Mouse (Mus musculus) heart, adult 18-20 months (tissue): ENCODE results near the gene Gm38392. TPM values are rescaled to one million over a fixed set of nuclear protein-coding genes. Genes with fewer than 3 reads are reported as not detected.
"Not testable (repeated sequence)": the region's sequence is repeated elsewhere in the genome, so short reads cannot be mapped to it uniquely, and the experiment has no call there.

Source experiments
- DNase-seq, 2 experiments: peaks; one replicate each; pipeline ENCODE4 v3.0.0; 2021 to 2022; ENCODE audit warnings: mixed read lengths in 1 of 2
- long read RNA-seq, 2 experiments: library from polyadenylated mRNA; stranded (forward); transcript quantifications; one replicate each; pipeline ENCODE4 v2.0.0; 2021
- total RNA-seq, 2 experiments: library from RNA; stranded (reverse); gene quantifications; 2 replicates each; pipeline ENCODE4 v1.2.3; 2021

The Gm38392 gene
- total RNA-seq, result under 1 TPM; 0.30 to 0.33 TPM
- long read RNA-seq, experiment 1, result 0 reads
- long read RNA-seq, experiment 2, result 0 reads

DNA sequence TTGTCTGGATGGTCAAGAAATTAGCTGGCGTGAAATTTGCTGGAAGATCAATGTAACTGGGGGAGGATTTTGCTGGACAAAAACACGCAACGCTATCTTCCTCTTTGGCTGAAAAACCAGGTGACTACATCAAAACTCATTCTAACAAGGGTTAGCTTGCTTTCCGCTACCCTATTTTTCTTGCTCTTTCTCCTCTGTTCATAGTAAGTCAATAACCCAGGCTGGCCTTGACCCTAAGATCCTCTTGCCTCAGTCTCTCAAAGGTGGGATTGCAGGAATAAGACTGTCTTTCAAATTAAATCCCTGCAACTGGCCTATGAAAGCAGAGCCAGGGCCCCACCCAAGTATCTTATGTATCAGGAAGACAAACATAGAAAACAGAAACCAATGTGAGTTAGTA, at the start of gene Gm38392:
Gene Gm38392, minus strand, starts transcription at position 101 of the 400 bp plus-strand sequence.
- no peak for DNase-seq

DNA sequence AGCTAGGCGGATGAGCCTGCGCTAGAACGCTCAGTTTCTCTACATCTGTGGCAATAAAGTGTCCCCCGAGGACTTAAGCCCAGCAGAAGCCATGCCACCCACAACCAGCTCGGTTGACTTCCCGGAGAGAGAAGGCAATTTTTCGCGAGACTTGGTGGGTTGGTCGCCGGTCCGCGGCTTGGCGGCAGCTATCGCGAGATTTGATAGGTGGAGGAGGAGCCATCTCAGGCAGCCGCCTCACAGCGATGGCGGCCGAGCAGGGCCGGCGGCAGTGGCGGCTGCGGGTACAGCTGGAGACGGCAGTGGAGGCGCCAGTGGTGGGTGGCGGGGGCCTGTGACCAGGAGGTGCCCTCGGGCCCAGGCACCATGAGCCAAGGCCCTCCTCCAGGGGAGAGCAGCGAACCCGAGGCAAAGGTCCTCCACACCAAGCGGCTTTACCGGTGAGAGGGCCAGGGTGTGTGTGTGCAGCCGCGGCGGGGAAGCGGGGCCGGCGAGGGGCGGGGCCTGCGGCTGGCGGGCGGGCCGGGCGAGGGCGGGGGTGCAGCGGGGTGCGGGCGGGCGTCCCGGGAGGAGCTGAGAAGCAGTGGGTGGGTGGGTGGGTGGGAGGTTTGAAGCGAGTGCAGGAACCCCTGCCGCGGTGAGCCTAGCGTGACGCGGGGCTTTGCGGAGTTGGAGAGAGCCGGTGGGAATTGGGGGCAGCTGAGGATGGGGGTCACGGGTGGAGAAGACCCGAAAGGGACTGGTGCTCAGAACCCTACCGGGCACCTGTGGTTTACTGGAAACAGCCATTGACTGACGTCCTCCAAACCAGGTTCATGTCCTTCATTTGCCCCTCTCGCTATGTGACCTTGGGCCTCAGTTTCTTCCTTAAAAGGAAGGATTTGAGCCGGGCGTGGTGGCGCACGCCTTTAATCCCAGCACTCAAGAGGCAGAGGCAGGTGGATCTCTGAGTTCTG, 49.3 kb upstream of the Gm38392 start, which contains the start of the genes Tmem79 and Smg5:
Gene Tmem79, minus strand, starts transcription at position 91 of the 956 bp plus-strand sequence.
Gene Smg5, plus strand, starts transcription at position 203 of the 956 bp plus-strand sequence.
- peak; percentile 98 for DNase-seq

DNA sequence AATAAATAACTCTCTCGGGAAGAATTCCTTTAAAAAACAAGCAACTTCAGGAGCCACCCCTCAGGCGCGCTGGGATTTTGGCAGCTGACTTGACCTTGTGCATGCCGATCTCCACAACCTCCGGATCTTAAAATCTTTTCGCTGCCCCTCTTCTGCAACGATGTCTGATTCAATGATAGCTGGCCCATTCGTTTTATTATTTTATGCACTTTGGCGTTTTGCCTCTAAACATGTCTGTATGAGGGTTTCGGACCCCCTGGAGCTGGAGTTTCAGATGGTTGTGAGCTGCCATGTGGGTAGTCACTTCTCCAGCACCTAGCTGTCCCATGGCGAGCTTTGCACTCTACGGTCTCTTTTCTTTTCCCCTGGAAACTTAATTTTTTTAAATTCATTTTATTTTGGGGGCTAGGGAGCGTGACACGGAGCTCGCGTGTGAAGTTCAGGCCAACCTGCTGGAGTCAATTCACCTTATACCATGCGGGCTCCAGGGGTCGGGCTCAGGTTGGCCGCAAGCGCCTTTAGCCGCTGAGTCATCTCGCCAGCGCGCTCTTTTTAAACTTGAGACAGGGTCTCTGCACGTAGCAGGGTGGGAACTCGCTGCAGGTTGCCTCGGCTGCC, 48.5 kb upstream of the Gm38392 start:
- peak in 1 of 2 experiments; percentile 58 for DNase-seq

DNA sequence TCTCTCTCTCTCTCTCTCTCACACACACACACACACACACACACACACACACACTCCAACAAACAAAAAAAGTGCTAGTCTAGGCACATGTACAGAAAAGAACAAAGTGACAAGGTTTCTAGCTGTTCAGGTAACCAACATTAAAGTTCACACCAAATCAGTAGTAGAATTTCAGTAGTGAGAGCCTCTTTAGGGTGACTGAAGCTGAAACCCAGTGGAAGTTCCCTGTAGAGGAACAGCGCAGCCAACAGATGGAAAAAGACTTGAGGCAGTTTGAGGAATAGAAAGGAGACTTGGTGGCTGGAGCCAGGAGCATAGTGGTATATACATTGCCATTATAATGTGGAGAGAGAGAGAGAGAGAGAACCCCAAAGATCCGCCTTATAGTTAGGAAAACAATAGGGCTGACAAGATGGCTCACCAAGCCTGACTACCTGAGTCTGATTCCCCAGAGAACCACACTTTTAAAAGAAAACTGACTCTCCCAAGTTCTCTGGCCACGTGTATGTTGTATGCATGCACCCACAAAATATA, 48.0 kb upstream of the Gm38392 start:
- DNase-seq, result no peak

DNA sequence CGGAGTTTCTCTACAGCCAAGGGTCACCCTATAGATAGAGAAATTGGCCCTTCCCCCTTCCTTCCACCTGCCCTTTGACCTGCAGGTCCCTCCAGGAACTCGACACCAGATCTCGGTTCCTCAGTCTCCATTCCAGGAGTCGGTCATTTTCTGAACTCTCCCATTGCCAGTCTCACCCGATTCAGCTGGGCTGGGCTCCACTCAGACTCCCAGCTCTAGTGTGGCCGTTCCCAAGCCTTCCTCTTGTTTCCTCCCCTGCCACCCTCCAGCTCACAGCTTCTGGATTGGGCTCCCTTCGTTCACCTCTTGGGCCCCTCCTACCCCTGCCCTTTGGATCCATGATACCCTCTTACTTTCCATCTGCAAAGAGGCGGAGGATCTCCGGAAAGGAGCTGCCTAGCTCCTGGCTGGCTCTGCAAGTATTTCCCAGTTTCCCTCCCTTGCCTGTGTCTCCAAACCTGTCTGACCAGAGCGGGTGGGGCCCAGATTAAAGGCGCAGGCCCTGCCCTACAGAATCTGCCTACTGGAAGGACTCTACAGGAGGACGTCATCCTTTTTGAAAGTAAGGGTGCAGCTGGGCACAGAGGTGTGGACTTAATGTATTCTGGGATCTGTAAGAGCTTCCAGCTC, 47.1 kb upstream of the Gm38392 start:
- no peak for DNase-seq

DNA sequence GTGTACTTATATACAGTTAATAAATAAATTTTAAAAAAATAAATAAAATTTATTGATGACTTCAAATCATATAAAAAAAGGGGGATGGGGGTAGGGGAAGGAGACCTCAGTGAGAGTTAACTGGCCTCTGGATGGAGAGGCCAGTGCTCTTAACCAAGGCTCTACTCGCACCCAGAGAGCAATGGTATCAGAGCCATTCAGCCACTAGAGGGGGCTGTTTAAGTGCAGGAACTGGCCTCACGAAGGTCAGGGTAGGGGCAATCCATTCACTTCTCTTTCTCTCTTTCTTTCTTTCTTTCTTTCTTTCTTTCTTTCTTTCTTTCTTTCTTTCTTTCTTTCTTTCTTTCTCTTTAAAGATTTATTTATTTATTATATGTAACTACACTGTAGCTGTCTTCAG, 44.3 kb upstream of the Gm38392 start:
- peak; percentile 35 to 59 for DNase-seq

DNA sequence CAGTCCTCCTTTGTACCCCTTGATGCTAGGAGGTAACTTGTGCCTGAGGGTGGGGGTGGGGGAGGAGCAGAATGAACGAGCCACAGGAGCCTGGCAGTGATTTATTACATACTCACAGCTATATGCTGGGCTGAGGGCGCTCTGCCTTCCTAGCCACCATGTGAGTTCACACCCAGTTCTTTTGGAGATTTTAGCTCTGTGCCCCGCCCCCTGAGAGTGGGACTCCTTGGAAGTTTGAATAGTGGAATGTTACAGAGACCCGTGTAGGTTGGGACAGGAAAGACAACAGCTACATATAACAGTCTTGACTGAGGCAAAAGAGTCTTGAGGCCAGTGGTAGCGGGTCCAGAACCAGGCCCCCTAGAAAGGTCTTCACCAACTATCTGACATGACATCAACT, 41.9 kb upstream of the Gm38392 start:
- no peak for DNase-seq

DNA sequence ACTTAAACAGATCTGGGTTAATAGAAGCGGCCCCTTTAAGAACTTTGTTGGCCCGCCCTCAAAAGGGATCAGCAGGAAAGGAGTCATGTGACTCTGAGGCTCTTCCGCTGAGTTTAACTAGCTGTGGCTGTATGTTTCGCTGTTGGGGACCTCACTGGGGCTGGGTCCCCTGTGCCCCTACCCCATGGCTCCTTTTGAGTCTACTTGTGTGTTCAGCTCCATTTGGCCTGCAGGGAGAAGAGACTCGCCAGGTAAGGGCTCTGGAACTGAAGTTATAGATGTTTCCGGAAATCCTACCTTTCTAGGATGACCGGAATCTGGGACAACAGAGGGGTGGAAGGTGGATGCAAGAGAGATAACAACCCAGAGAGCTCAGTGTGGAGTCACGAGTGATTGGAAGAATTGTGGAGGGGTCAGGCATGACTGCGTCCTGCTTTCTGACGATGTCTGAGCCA, 38.0 kb upstream of the Gm38392 start, which contains the start of gene Glmp:
Gene Glmp, plus strand, starts transcription at position 73 of the 455 bp plus-strand sequence.
- peak; percentile 81 to 85 for DNase-seq

DNA sequence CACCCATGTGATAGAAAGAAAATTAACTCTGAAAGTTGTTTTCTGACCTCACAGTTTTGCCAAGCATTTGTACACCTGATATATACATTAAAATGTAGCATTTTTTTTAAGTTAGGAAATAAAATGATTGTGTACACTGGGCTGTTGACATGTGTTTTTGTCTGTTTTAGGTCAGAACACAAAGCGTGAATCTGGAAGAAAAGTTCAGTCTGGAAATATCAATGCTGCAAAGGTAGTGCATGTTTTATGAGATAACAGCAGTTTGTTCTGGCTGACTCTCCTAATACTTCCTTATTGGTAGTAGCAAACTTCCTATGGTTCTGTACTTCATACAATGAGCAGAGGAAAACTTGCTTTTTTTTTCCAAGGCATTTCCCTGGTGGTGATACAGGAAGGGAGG, 12.2 kb upstream of the Gm38392 start:
- no peak for DNase-seq

DNA sequence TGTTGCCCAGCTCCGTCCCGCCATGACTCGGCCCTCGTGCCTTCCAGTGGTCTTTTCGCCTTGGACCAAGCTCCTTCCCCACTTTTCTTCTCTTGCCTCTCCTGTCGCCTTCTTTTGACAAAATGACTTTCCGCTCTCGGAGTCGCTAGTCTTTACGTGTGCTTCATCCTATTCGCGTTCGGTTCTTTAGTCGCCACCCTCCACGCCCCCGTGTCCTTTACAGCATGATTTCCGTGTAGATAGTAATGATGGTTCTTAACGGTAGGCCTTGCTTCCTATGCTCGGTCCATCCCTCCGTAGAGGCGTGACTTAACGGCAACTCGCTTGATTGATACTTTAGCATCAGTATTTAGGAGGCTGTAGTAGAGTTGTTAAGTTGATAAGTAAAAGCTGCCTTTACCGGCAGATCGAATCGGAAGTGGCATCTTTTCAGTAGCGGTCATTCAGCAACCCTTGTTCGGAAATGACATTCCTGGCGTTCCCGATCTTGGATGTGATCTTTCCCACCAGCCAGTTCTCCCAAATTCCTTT, 10.4 kb upstream of the Gm38392 start:
- peak in 1 of 2 experiments; percentile 20 for DNase-seq

DNA sequence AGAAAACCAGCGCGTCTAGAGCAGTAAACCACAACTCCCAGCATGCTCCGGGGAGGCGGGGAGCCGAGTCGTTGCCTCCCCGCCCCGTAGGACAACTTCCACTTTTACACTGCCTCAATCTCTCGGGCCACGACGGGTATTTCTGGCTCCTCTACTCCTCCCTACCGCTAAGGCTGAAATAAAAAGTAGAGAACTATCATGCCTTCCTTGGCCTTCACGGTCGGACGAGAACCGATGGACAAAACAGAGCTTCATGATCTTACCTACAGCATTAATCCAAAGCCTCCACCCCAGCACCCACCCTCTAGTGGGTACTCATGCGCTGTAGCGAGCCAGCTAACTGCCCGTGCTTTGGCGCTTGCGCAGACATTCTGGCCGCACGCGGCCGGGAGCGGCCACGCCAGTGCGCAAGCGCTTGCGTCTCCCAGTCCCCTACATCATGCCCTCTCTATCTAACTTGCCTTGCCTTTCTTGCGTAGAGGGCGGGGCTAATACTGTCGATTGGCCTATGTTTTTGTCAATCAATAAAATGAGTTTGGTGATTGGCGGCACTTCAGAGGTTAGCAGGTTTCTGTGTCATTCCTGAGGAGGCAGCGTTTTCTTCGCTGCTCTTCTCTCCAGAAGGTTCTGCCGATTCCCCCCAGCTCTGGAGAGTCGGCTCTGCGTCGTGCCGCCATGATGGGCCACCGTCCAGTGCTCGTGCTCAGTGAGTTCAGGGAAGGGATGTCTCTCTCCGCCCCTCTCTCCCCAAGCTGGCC, 9.7 kb upstream of the Gm38392 start, which contains the start of the genes Tsacc and Cct3:
Gene Tsacc, minus strand, starts transcription at position 439 of the 758 bp plus-strand sequence.
Gene Cct3, plus strand, starts transcription at position 556 of the 758 bp plus-strand sequence.
- DNase-seq, result peak; percentile 97 to 99

DNA sequence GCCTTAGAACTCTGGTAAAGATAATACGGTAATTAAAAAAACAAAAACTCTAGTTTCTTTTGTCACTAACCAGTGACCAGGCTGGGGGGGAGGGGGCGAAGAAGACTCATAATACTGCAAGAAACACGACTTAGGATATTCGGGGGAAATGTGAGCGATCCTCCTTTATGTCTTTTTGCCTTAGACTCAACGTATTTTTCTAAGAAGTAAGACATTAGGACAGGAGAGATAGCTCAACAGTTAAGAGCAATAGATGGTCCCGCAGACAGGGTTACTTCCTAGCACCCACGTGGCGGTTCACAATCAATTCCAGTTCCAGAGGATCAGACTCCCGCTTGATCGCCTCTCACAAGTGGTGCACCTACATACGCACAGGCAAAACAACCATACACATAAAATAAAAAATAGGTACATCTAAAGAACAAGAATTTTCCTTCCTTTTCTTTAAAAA, 9.1 kb upstream of the Gm38392 start:
- DNase-seq, result no peak

DNA sequence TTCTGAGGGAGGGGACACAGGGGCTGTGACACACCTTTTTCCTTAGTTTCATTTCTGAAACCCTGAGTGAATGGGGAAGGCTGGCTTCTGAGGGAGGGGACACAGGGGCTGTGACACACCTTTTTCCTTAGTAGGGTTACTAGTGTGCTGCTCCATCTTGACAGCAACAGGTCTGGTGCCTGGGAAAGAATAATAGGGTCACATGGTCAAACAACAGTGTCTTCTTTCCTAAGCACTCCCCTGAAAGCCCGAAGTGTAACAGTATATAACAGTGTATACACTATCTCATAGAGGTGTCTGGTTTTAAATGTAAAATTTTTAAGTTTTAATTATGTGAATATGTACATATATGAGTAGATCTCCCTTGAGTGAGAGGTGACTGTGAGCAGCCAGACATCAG, 8.3 kb upstream of the Gm38392 start:
- DNase-seq, result not testable (repeated sequence)

DNA sequence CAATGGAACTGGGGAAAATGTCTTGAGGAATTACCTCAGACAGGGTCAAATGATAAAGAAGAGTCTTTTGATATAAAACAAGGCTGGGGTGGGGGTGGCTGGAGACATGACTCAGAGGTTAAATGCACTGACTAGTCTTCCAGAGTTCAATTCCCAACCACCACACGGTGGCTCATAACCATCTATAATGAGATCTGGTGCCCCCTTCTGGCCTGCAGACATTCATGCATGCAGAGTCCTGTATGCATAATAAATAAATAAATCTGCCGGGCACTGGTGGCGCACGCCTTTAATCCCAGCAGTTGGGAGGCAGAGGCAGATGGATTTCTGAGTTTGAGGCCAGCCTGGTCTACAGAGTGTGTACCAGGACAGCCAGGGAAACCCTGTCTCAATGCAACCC, 5.0 kb upstream of the Gm38392 start:
- DNase-seq, result peak in 1 of 2 experiments; percentile 17

DNA sequence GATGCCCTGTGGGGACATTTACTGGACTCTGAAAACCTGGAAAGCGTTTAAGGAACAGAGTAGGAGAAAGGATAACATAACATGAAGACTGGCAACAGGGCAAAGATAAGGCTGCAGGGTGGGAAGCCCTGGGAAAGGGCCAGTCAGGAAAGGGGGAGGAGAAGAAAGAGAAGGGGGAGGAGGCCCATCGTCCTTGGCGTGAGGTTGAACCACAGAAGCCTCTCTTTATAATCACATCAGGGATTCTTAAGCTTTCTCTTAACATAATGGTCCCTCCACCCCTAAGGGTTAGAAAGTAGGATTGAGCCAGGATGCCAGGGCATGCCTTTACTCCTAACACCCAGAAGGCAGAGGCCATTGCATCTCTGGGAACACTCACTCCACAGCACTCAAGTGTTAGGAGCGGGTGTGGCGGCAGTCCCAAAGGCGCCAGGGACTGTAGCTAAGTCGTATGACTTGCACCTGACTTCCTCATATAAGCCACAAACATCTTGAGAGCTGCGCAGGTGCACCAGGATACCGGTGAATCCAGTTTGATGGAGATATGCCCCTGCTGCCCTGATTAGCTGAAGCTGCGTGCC, 1.2 kb upstream of the Gm38392 start:
- not testable (repeated sequence) for DNase-seq

DNA sequence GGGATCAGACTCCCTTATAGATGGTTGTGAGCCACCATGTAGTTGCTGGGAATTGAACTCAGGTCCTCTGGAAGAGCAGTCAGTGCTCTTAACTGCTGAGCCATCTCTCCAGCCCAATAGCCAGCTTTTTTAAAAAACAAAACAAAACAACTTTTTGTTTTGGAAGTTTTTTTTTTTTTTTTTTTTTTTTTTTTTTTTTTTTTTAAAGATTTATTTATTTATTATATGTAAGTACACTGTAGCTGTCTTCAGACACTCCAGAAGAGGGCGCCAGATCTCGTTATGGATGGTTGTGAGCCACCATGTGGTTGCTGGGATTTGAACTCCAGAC, 1.5 kb downstream of the Gm38392 start:
- not testable (repeated sequence) for DNase-seq

DNA sequence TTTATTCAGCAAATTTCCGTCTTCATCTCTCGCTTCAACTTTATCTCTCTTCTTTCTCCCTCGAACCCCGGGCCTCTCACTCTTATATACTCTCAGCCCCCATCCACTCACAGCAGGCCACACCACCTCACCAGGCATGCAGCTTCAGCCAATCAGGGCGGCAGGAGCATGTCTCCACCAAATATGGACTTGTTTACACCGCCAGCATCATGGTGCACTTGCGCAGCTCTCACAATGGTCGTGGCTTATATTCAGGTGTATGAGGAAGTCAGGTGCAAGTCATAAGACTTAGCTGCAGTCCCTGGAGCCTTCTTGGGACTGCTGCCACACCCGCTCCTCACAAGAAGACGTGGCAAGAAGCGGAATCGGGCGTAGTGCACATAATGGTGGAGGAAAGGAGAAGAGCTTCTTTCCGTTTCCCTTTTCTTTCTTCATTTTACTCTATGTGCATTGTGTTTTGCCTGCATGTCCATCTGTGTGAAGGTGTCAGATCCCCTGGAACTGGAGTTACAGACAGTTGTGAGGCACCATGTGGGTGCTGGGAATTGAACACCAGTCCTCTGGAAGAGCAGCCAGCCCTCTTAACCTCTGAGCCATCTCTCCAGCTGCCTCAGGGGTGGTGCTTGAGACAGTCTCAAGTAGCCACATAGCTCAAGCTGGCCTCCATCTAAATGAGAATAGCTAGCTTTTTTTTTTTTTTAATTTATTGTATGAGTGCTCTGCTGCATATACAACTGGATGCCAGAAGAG, 2.0 kb downstream of the Gm38392 start:
- DNase-seq, result not testable (repeated sequence)

DNA sequence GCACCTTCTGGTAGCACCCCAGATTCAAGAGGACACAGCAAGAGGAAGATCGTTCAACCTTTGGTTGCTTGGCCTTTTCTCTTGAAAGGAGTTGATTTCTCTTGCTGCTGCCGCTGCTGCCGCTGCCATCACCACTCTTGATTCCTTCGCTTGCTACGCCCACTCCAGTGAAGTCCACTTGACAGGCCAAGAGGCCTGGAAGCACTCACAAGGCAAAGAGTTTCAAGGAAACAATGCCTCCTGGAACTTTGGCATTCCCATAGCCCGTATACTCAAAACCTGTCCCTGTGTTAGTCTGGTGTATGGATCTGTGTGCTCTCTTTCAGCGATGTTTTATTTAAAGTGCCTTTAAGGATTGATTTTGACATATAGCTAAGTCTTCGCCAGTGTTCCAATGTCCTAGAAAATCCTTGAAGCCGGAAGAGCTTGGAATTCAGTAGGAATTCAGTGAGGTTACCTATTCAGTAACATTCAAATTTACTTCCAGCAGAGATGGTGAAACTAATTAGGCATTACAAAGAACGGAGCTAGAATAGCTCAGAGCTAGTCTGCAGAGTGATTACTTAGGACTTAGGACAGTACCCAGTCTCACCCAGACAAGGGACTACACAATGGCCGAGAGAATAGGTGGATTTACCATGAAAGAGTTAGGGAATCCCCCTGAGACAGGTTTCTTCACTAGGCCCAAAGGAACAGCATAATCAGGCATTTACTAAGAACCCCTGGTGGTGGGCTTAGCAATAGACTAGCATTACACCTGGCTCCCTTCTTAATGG, 5.7 kb downstream of the Gm38392 start:
- DNase-seq, result not testable (repeated sequence)

DNA sequence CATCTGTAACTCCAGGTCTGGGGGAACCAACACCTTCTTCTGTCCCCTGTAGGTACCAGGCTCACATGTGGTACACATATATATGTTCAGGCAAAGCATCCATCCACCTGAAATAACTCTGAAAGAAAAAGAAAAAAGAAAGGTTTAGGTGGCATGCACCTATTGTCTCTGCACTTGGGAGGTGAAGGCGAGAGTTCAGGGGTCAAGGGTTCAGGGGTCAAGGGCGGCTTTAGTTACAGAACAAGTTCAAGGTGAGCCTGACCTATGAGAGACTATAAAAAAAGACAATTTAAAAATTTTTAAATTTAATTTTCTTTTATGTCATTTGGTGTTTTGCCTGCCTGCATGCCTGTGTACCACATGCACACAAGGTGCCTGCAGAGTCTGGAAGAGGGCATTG, 7.0 kb downstream of the Gm38392 start:
- DNase-seq, result no peak
